Mouse (Mus musculus): Measurements from ENCODE around the gene Haus6. TPM values are rescaled to one million over a fixed set of nuclear protein-coding genes. Genes with fewer than 3 reads are reported as not detected.

Haus6 gene
- polyA plus RNA-seq, 1 experiment: 7.4 TPM

GRCm38 (mm10) chr4:86580591-86580990, 31.3 kb downstream of the Haus6 start:
- no peak for TF ChIP-seq CTCF (IDR thresholded peaks at IDR 0.05; ENCODE audit: control insufficient read depth, insufficient read depth, low read length)
- TF ChIP-seq POLR2A (IDR thresholded peaks at IDR 0.05; ENCODE audit: borderline replicate concordance, control insufficient read depth, low read depth, low read length): no peak
- H3K27ac ChIP-seq (ENCODE audit: control insufficient read depth, insufficient read depth, low read depth, low read length, poor library complexity): 0 out of 2 replicates have a peak overlapping the region, but pooled peaks have one; percentile 43
- H3K4me3 ChIP-seq (replicated peaks; ENCODE audit: control insufficient read depth, low read depth, low read length): no peak overlapping the region
- 75% methylated on average over 3 of the region's 3 CpGs for WGBS
- peaks cover 2% of the 10 kb centered on the region; the same call in 1 of the 2 replicates for H3K4me1 ChIP-seq (ENCODE audit: control insufficient read depth, insufficient read depth, low read length)

DNA sequence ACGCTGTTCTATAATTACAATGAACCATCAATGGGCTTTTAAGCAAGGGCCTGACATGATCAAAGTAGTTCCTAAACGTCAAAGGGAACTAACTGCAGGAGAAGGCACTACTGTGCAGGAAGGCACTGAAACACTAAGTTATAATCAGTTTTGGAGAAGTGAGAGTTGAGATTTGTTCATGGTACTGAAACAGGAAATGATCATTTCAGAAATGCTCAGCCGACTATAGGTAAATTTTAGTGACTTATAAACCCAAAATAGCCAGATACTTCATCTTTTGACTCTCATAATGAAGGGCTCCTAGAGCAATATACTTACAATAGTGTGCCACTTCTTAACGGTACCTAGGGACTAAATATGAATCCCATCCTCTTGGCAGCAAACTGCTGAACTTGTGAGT, 31.8 kb downstream of the Haus6 start:
- Histone ChIP-seq H3K4me1 (ENCODE audit: control insufficient read depth, insufficient read depth, low read length) (peaks cover 2% of the 10 kb centered on the region; the same call in 1 of the 2 replicates), H3K27ac (ENCODE audit: control insufficient read depth, insufficient read depth, low read depth, low read length, poor library complexity) (no peak overlapping the region), H3K4me3 (replicated peaks; ENCODE audit: control insufficient read depth, low read depth, low read length) (no peak overlapping the region)
- WGBS: 45% methylated on average over 4 of the region's 4 CpGs
- TF ChIP-seq POLR2A (IDR thresholded peaks at IDR 0.05; ENCODE audit: borderline replicate concordance, control insufficient read depth, low read depth, low read length) (no peak), CTCF (IDR thresholded peaks at IDR 0.05; ENCODE audit: control insufficient read depth, insufficient read depth, low read length) (no peak)

GRCm38 (mm10) chr4:86576630-86577225, 35.1 kb downstream of the Haus6 start:
- TF ChIP-seq CTCF (IDR thresholded peaks at IDR 0.05; ENCODE audit: control insufficient read depth, insufficient read depth, low read length) (no peak), POLR2A (IDR thresholded peaks at IDR 0.05; ENCODE audit: borderline replicate concordance, control insufficient read depth, low read depth, low read length) (no peak)
- Histone ChIP-seq H3K27ac (ENCODE audit: control insufficient read depth, insufficient read depth, low read depth, low read length, poor library complexity) (peak overlapping the region; percentile 28; the same call in 1 of the 2 replicates), H3K4me1 (ENCODE audit: control insufficient read depth, insufficient read depth, low read length) (peaks cover 3% of the 10 kb centered on the region; the same call in 1 of the 2 replicates), H3K4me3 (replicated peaks; ENCODE audit: control insufficient read depth, low read depth, low read length) (peak overlapping the region; percentile 88)
- 16% methylated on average over 11 of the region's 11 CpGs for whole genome bisulfite sequencing

DNA sequence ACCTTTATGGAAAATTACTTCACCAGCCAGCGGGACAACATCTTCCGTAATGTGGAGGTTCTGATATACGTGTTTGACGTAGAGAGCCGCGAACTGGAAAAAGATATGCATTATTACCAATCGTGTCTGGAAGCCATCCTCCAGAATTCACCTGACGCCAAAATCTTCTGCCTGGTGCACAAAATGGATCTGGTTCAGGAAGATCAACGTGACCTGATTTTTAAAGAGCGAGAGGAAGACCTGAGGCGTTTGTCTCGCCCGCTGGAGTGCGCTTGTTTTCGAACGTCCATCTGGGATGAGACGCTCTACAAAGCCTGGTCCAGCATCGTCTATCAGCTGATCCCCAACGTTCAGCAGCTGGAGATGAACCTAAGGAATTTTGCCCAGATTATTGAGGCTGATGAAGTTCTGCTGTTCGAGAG, 35.7 kb downstream of the Haus6 start:
- Histone ChIP-seq H3K4me3 (replicated peaks; ENCODE audit: control insufficient read depth, low read depth, low read length) (peak overlapping the region; percentile 88), H3K27ac (ENCODE audit: control insufficient read depth, insufficient read depth, low read depth, low read length, poor library complexity) (peak overlapping the region; percentile 96), H3K4me1 (ENCODE audit: control insufficient read depth, insufficient read depth, low read length) (peaks cover 3% of the 10 kb centered on the region; the same call in 1 of the 2 replicates)
- WGBS: 1% methylated on average over 20 of the region's 20 CpGs
- TF ChIP-seq CTCF (IDR thresholded peaks at IDR 0.05; ENCODE audit: control insufficient read depth, insufficient read depth, low read length) (no peak), POLR2A (IDR thresholded peaks at IDR 0.05; ENCODE audit: borderline replicate concordance, control insufficient read depth, low read depth, low read length) (no peak)

GRCm38 (mm10) chr4:86575283-86575983, 36.4 kb downstream of the Haus6 start, which contains the start of gene Rraga:
TSS of gene Rraga (plus strand) at chr4:86575668.
- Histone ChIP-seq H3K4me3 (replicated peaks; ENCODE audit: control insufficient read depth, low read depth, low read length) (peak within 1 kb of the TSS; percentile 88), H3K4me1 (ENCODE audit: control insufficient read depth, insufficient read depth, low read length) (peaks cover 3% of the 10 kb centered on the region; the same call in 1 of the 2 replicates), H3K27ac (ENCODE audit: control insufficient read depth, insufficient read depth, low read depth, low read length, poor library complexity) (peak within 1 kb of the TSS; percentile 96)
- WGBS: under 1% methylated on average over 53 of the region's 53 CpGs
- TF ChIP-seq CTCF (IDR thresholded peaks at IDR 0.05; ENCODE audit: control insufficient read depth, insufficient read depth, low read length) (peak; percentile 86), POLR2A (IDR thresholded peaks at IDR 0.05; ENCODE audit: borderline replicate concordance, control insufficient read depth, low read depth, low read length) (peak; percentile 98)

- no peak overlapping the region for H3K4me3 ChIP-seq (replicated peaks; ENCODE audit: control insufficient read depth, low read depth, low read length)
- TF ChIP-seq POLR2A (IDR thresholded peaks at IDR 0.05; ENCODE audit: borderline replicate concordance, control insufficient read depth, low read depth, low read length) (no peak), CTCF (IDR thresholded peaks at IDR 0.05; ENCODE audit: control insufficient read depth, insufficient read depth, low read length) (no peak)
These were observed 36.9 kb downstream of the Haus6 start for GRCm38 (mm10) chr4:86574939-86575282.

GRCm38 (mm10) chr4:86561061-86561460, 50.8 kb downstream of the Haus6 start:
- WGBS: 92% methylated on average over 3 of the region's 3 CpGs
- H3K27ac ChIP-seq (ENCODE audit: control insufficient read depth, insufficient read depth, low read depth, low read length, poor library complexity): no peak overlapping the region
- no peak overlapping the region for H3K4me3 ChIP-seq (replicated peaks; ENCODE audit: control insufficient read depth, low read depth, low read length)
- no peaks in the 10 kb centered on the region for H3K4me1 ChIP-seq (ENCODE audit: control insufficient read depth, insufficient read depth, low read length)
- no peak for TF ChIP-seq POLR2A (IDR thresholded peaks at IDR 0.05; ENCODE audit: borderline replicate concordance, control insufficient read depth, low read depth, low read length)
- TF ChIP-seq CTCF (IDR thresholded peaks at IDR 0.05; ENCODE audit: control insufficient read depth, insufficient read depth, low read length): no peak

More at GRCm38 (mm10) chr4:86574939-86575282, 36.9 kb downstream of the Haus6 start:
- H3K4me1 ChIP-seq (ENCODE audit: control insufficient read depth, insufficient read depth, low read length): peaks cover 3% of the 10 kb centered on the region; the same call in 1 of the 2 replicates
- no peak overlapping the region; the same call in 1 of the 2 replicates for H3K27ac ChIP-seq (ENCODE audit: control insufficient read depth, insufficient read depth, low read depth, low read length, poor library complexity)
- WGBS: 18% methylated on average over 6 of the region's 6 CpGs

- H3K27ac ChIP-seq (ENCODE audit: control insufficient read depth, insufficient read depth, low read depth, low read length, poor library complexity): no peak overlapping the region
- 67% methylated on average over 4 of the region's 4 CpGs for WGBS
- TF ChIP-seq CTCF (IDR thresholded peaks at IDR 0.05; ENCODE audit: control insufficient read depth, insufficient read depth, low read length) (no peak), POLR2A (IDR thresholded peaks at IDR 0.05; ENCODE audit: borderline replicate concordance, control insufficient read depth, low read depth, low read length) (no peak)
- H3K4me3 ChIP-seq (replicated peaks; ENCODE audit: control insufficient read depth, low read depth, low read length): no peak overlapping the region
- no peaks in the 10 kb centered on the region for H3K4me1 ChIP-seq (ENCODE audit: control insufficient read depth, insufficient read depth, low read length)
These were observed 52.8 kb downstream of the Haus6 start for GRCm38 (mm10) chr4:86559006-86559405.
